Mouse (Mus musculus) lung, postnatal 0 days (tissue): ENCODE measurements around the gene Pld3. TPM values are rescaled to one million over a fixed set of nuclear protein-coding genes. Genes with fewer than 3 reads are reported as not detected.

Experiments
- ATAC-seq: fragments of 200-750 bp; cut with Nextera tagmentation; 2 replicates; pipeline ENCODE4 v1.8.0; 2017; ENCODE audit warnings: moderate library complexity
- DNase-seq: peaks from one replicate; pipeline ENCODE4 v3.0.0-alpha.2; 2016; ENCODE audit warnings: low spot score
- H3K27ac ChIP-seq: fragments of 300-500 bp; sonication (generic); 2 replicates; pipeline ENCODE4 v1.5.1; 2014; ENCODE audit warnings: antibody characterized with exemption, mild to moderate bottlenecking, low read length, mixed read lengths
- H3K27me3 ChIP-seq: fragments of 300-500 bp; sonication (generic); replicated peaks from 2 replicates; pipeline ENCODE4 v1.6.1; 2014; ENCODE audit warnings: low read length, mixed read lengths; ENCODE audit not compliant: insufficient read depth
- H3K36me3 ChIP-seq: fragments of 300-500 bp; sonication (generic); 2 replicates; pipeline ENCODE4 v1.6.1; 2014; ENCODE audit warnings: low read length, mixed read lengths; ENCODE audit not compliant: insufficient read depth
- H3K4me1 ChIP-seq: fragments of 300-500 bp; sonication (generic); 2 replicates; pipeline ENCODE4 v1.6.1; 2014; ENCODE audit warnings: antibody characterized with exemption, low read depth, low read length, mixed read lengths; ENCODE audit not compliant: insufficient read depth
- H3K4me2 ChIP-seq: fragments of 300-500 bp; sonication (generic); replicated peaks from 2 replicates; pipeline ENCODE4 v1.6.1; 2014; ENCODE audit warnings: low read depth, mild to moderate bottlenecking, low read length, moderate library complexity, mixed read lengths
- H3K4me3 ChIP-seq: fragments of 300-500 bp; sonication (generic); 2 replicates; pipeline ENCODE4 v1.5.1; 2014; ENCODE audit warnings: low read depth, low read length
- H3K9ac ChIP-seq: fragments of 300-500 bp; sonication (generic); replicated peaks from 2 replicates; pipeline ENCODE4 v1.6.1; 2014; ENCODE audit warnings: low read depth, mild to moderate bottlenecking
- H3K9me3 ChIP-seq: fragments of 300-500 bp; sonication (generic); 2 replicates; pipeline ENCODE4 v1.6.1; 2016; ENCODE audit warnings: low read length, mixed read lengths
- CTCF ChIP-seq: IDR thresholded peaks from 2 replicates; pipeline ENCODE4 v1.5.1; 2016; ENCODE audit warnings: antibody characterized with exemption, mild to moderate bottlenecking
- EP300 ChIP-seq: IDR thresholded peaks from 2 replicates; pipeline ENCODE4 v1.6.1; 2016; ENCODE audit warnings: antibody characterized with exemption, mild to moderate bottlenecking, control low read depth
- WGBS: fragments of 180-500 bp; shearing (Covaris S2); extraction: QIAGEN DNeasy Blood & Tissue Kit; methylation state at CpG from one replicate; pipeline ENCODE4 v1.1.7; 2014; 5-methylcytosine and 5-hydroxymethylcytosine counted together
- polyA plus RNA-seq: library from polyadenylated mRNA; unstranded; fragments of >200 nt; fragmentation: Nextera tagmentation; extraction: Ambion mirVana; gene quantifications from 2 replicates; pipeline ENCODE4 v1.2.1, GENCODE M21; 2015

Pld3 gene
- polyA plus RNA-seq, 1 experiment from 2014 or later = 92.4 TPM

GRCm38 (mm10) chr7:27586861-27587260 lies 33.8 kb upstream of the Pld3 start:
- no peak for ATAC-seq
- no peak overlapping the region for H3K4me3 ChIP-seq
- TF ChIP-seq EP300 (no peak), CTCF (no peak)
- no peak overlapping the region for H3K9ac ChIP-seq
- DNase-seq = no peak
- H3K27ac ChIP-seq = no peak overlapping the region
- no peaks in the 10 kb centered on the region; the same call in 1 of the 2 replicates for H3K36me3 ChIP-seq
- no peaks in the 10 kb centered on the region for H3K9me3 ChIP-seq
- no peak overlapping the region for H3K4me2 ChIP-seq
- 65% methylated on average over 2 of the region's 2 CpGs for WGBS
- no peaks in the 10 kb centered on the region for H3K27me3 ChIP-seq
- no peaks in the 10 kb centered on the region for H3K4me1 ChIP-seq

- Histone ChIP-seq H3K4me3 (no peak overlapping the region), H3K9ac (no peak overlapping the region), H3K9me3 (no peaks in the 10 kb centered on the region), H3K36me3 (peaks cover 12% of the 10 kb centered on the region; the same call in 1 of the 2 replicates), H3K27me3 (no peaks in the 10 kb centered on the region), H3K4me1 (no peaks in the 10 kb centered on the region), H3K4me2 (no peak overlapping the region), H3K27ac (no peak overlapping the region)
- 89% methylated on average over 14 of the region's 14 CpGs for WGBS
- ATAC-seq (no peak), DNase-seq (no peak)
- TF ChIP-seq EP300 = no peak
- TF ChIP-seq CTCF = no peak
Measured at GRCm38 (mm10) chr7:27580380-27581174, 27.6 kb upstream of the Pld3 start.

GRCm38 (mm10) chr7:27578465-27578864 lies 25.4 kb upstream of the Pld3 start:
- Histone ChIP-seq H3K4me3 (no peak overlapping the region), H3K36me3 (peaks cover 12% of the 10 kb centered on the region; the same call in 1 of the 2 replicates), H3K27me3 (no peaks in the 10 kb centered on the region), H3K4me2 (no peak overlapping the region), H3K9me3 (no peaks in the 10 kb centered on the region), H3K27ac (no peak overlapping the region), H3K4me1 (no peaks in the 10 kb centered on the region), H3K9ac (no peak overlapping the region)
- ATAC-seq (no peak), DNase-seq (no peak)
- no peak for TF ChIP-seq CTCF
- no peak for TF ChIP-seq EP300
- 82% methylated on average over 7 of the region's 7 CpGs for WGBS

- no peak for TF ChIP-seq EP300
- no peak for TF ChIP-seq CTCF
- Histone ChIP-seq H3K4me3 (no peak overlapping the region), H3K27ac (no peak overlapping the region), H3K9ac (no peak overlapping the region), H3K4me2 (no peak overlapping the region), H3K27me3 (no peaks in the 10 kb centered on the region), H3K36me3 (peaks cover 12% of the 10 kb centered on the region; the same call in 1 of the 2 replicates), H3K9me3 (no peaks in the 10 kb centered on the region), H3K4me1 (no peaks in the 10 kb centered on the region)
- ATAC-seq = no peak
- WGBS = 78% methylated on average over 6 of the region's 6 CpGs
- no peak for DNase-seq
Measured at GRCm38 (mm10) chr7:27577589-27577988, 24.6 kb upstream of the Pld3 start.

GRCm38 (mm10) chr7:27576914-27577313 lies 23.9 kb upstream of the Pld3 start:
- no peak overlapping the region for H3K4me2 ChIP-seq
- TF ChIP-seq EP300 = no peak
- TF ChIP-seq CTCF = peak; percentile 70
- no peaks in the 10 kb centered on the region for H3K27me3 ChIP-seq
- no peak overlapping the region for H3K4me3 ChIP-seq
- H3K4me1 ChIP-seq = no peaks in the 10 kb centered on the region
- H3K27ac ChIP-seq = no peak overlapping the region
- 66% methylated on average over 6 of the region's 6 CpGs for WGBS
- H3K36me3 ChIP-seq = 0 out of 2 replicates have a peak, but pooled peaks cover 12% of the 10 kb centered on the region
- no peaks in the 10 kb centered on the region for H3K9me3 ChIP-seq
- peak; percentile 48 for DNase-seq
- no peak overlapping the region for H3K9ac ChIP-seq
- peak; percentile 65 for ATAC-seq

GRCm38 (mm10) chr7:27574124-27574880 lies 21.3 kb upstream of the Pld3 start:
- Histone ChIP-seq H3K9me3 (no peaks in the 10 kb centered on the region), H3K36me3 (0 out of 2 replicates have a peak, but pooled peaks cover 4% of the 10 kb centered on the region), H3K27ac (no peak overlapping the region), H3K27me3 (no peaks in the 10 kb centered on the region), H3K4me2 (no peak overlapping the region), H3K4me1 (no peaks in the 10 kb centered on the region), H3K9ac (no peak overlapping the region), H3K4me3 (no peak overlapping the region)
- 90% methylated on average over 14 of the region's 14 CpGs for WGBS
- DNase-seq (peak; percentile 35), ATAC-seq (peak; percentile 32; the same call in 1 of the 2 replicates)
- TF ChIP-seq CTCF (no peak), EP300 (no peak)
